Mouse (Mus musculus) cortical plate, adult 2 months (tissue): ENCODE data around the gene AC131692.1. TPM values are rescaled to one million over a fixed set of nuclear protein-coding genes. Genes with fewer than 3 reads are reported as not detected.

ENCODE experiments used
- H3K27ac ChIP-seq: fragments of 200-500 bp; 2 replicates; pipeline ENCODE4 v1.5.1; 2012; ENCODE audit warnings: low read length, control low read depth, inconsistent platforms; ENCODE audit not compliant: insufficient read depth
- H3K4me1 ChIP-seq: fragments of 200-500 bp; 2 replicates; pipeline ENCODE4 v1.6.1; 2011; ENCODE audit warnings: low read length; ENCODE audit not compliant: control insufficient read depth, insufficient read depth
- H3K4me3 ChIP-seq: fragments of 200-500 bp; 2 replicates; pipeline ENCODE4 v1.5.1; 2011; ENCODE audit warnings: mild to moderate bottlenecking, low read length, control low read depth; ENCODE audit not compliant: insufficient read depth
- CTCF ChIP-seq: fragments of 200-500 bp; IDR thresholded peaks from 2 replicates; pipeline ENCODE4 v1.5.1; 2011; ENCODE audit warnings: mild to moderate bottlenecking, control low read depth, low read length; ENCODE audit not compliant: insufficient read depth; ENCODE audit errors: extremely low read depth
- POLR2A ChIP-seq: fragments of 200-500 bp; IDR thresholded peaks from 2 replicates; pipeline ENCODE4 v1.6.1; 2011; ENCODE audit warnings: mild to moderate bottlenecking, low read length, control low read depth; ENCODE audit not compliant: insufficient read depth; ENCODE audit errors: extremely low read depth
- polyA plus RNA-seq: library from polyadenylated mRNA; depleted of rRNA; stranded (reverse); fragments of >200 nt; gene quantifications from 2 replicates; pipeline ENCODE4 v1.2.3, GENCODE M21; 2012

The AC131692.1 gene
- polyA plus RNA-seq, 1 experiment: not detected

- H3K4me3 ChIP-seq: no peak within 1 kb of the TSS
- peaks cover 7% of the 10 kb centered on the region for H3K4me1 ChIP-seq
- no peak for TF ChIP-seq POLR2A
- no peak for TF ChIP-seq CTCF
- H3K27ac ChIP-seq: no peak within 1 kb of the TSS
Observed at GRCm38 (mm10) chr19:6079983-6080480, 14.2 kb upstream of the AC131692.1 start, which contains the start of gene Tmem262. TSS of gene Tmem262 (plus strand) at chr19:6080033.

DNA sequence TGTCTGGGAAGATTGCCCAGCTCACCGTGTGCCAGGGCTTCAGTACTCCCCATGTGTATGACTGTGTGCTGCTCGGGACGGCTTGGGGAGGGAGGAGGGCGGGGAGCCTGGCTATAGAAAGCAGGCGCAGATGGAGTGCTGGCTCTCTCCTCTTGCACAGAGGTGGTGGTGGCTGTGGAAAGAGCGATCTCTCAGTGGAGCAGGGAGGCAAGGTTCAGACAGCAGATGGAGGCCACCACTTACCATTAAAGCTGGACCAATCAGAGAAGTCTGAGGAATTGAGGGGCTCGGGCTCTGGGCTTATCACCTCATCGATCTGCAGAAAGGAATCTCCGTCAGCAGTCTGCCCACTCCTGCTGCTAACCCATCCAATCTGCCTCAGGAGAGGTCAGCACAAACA, 12.1 kb upstream of the AC131692.1 start, which contains the start of gene Gm28374:
Gene Gm28374 (minus strand): TSS at position 101 of the 400 bp plus-strand sequence.
- no peak within 1 kb of the TSS for H3K27ac ChIP-seq
- no peak for TF ChIP-seq POLR2A
- TF ChIP-seq CTCF: no peak
- no peak within 1 kb of the TSS for H3K4me3 ChIP-seq
- H3K4me1 ChIP-seq: 0 out of 2 replicates have a peak, but pooled peaks cover 4% of the 10 kb centered on the region

GRCm38 (mm10) chr19:6084478-6085248, 9.6 kb upstream of the AC131692.1 start, which contains the start of the genes Zfpl1 and Cdca5:
TSS of gene Zfpl1 (minus strand) at chr19:6084956.
TSS of gene Cdca5 (plus strand) at chr19:6084983.
- 0 out of 2 replicates have a peak, but pooled peaks cover 3% of the 10 kb centered on the region for H3K4me1 ChIP-seq
- TF ChIP-seq CTCF (no peak), POLR2A (peak; percentile 70; the same call in 1 of the 2 replicates)
- H3K4me3 ChIP-seq: peak within 1 kb of the TSS; percentile 53
- H3K27ac ChIP-seq: no peak within 1 kb of the TSS

- Histone ChIP-seq H3K4me1 (0 out of 2 replicates have a peak, but pooled peaks cover 3% of the 10 kb centered on the region), H3K27ac (no peak overlapping the region), H3K4me3 (no peak overlapping the region; the same call in 1 of the 2 replicates)
- TF ChIP-seq POLR2A (no peak), CTCF (no peak)
Observed at GRCm38 (mm10) chr19:6085417-6085879, 8.8 kb upstream of the AC131692.1 start.

GRCm38 (mm10) chr19:6088841-6089240, 5.4 kb upstream of the AC131692.1 start:
- no peak overlapping the region for H3K27ac ChIP-seq
- TF ChIP-seq POLR2A (no peak), CTCF (no peak)
- no peak overlapping the region for H3K4me3 ChIP-seq
- 0 out of 2 replicates have a peak, but pooled peaks cover 2% of the 10 kb centered on the region for H3K4me1 ChIP-seq

DNA sequence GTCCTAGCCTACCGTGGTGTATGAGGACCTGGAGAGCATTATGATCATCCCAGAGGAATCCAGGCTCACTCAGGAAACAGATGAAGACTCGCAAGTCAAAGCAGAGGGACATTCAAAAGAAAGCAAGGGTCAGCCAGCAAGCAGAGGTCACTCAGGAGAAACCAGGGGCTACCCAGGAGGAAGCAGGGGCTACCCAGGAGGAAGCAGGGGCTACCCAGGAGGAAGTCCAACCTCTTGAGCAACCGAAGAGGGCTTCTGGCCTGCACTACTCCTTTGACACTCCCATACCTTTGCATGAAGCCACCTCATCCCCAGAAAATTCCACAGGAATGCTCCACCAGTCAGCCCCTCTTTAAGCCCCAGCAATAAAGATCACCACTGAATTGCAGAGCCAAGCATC, 3.6 kb downstream of the AC131692.1 start:
- H3K4me3 ChIP-seq: no peak overlapping the region
- no peak overlapping the region for H3K27ac ChIP-seq
- TF ChIP-seq POLR2A (no peak), CTCF (no peak)
- H3K4me1 ChIP-seq: no peaks in the 10 kb centered on the region

GRCm38 (mm10) chr19:6101186-6101585, 7.0 kb downstream of the AC131692.1 start:
- no peak overlapping the region for H3K4me3 ChIP-seq

GRCm38 (mm10) chr19:6102169-6102853, 8.1 kb downstream of the AC131692.1 start:
- no peak for TF ChIP-seq POLR2A
- no peak for TF ChIP-seq CTCF
- H3K4me1 ChIP-seq: no peaks in the 10 kb centered on the region
- H3K4me3 ChIP-seq: no peak overlapping the region
- no peak overlapping the region for H3K27ac ChIP-seq

More at GRCm38 (mm10) chr19:6101186-6101585, 7.0 kb downstream of the AC131692.1 start:
- H3K4me1 ChIP-seq: no peaks in the 10 kb centered on the region
- no peak for TF ChIP-seq POLR2A
- no peak overlapping the region for H3K27ac ChIP-seq

DNA sequence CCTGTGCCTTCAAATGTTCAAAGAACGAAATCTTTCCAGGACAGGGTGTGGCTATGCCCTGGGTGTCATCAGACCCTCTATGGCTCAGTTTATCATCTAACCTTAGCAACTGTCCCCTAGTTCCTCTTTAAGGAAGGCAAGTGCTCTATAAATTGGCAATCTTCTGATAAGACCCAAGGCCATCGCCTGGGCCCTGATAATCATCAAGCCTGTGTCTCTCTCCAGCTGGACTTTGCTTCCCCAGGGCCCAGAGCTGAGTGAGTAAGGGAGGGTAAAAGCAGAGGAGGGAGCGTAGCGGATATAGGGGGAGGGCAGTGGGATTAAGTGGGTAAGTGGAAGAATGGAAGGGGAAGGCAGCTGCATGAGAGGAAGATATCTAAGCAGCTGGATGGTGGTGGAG, 10.3 kb downstream of the AC131692.1 start:
- TF ChIP-seq CTCF: no peak
- no peak for TF ChIP-seq POLR2A
- Histone ChIP-seq H3K4me3 (no peak overlapping the region), H3K4me1 (no peaks in the 10 kb centered on the region), H3K27ac (no peak overlapping the region)

- Histone ChIP-seq H3K4me3 (no peak within 1 kb of the TSS), H3K27ac (no peak within 1 kb of the TSS), H3K4me1 (no peaks in the 10 kb centered on the region)
- TF ChIP-seq CTCF (no peak), POLR2A (no peak)
Observed at GRCm38 (mm10) chr19:6105586-6105985, 11.4 kb downstream of the AC131692.1 start, which contains the start of gene Naaladl1. TSS of gene Naaladl1 (plus strand) at chr19:6105782.
